Mouse (Mus musculus) heart, adult 2 months (tissue): ENCODE measurements around the gene Hdac9.

ENCODE experiments used
- CTCF ChIP-seq: fragments of 200-600 bp; IDR thresholded peaks from 2 replicates; pipeline ENCODE4 v1.8.1; 2022; ENCODE audit warnings: antibody characterized with exemption, mild to moderate bottlenecking, moderate library complexity
- EP300 ChIP-seq: fragments of 200-500 bp; IDR thresholded peaks from 2 replicates; pipeline ENCODE4 v1.6.1; 2011; ENCODE audit warnings: low read depth, low read length, control low read depth; ENCODE audit not compliant: insufficient read depth

DNA sequence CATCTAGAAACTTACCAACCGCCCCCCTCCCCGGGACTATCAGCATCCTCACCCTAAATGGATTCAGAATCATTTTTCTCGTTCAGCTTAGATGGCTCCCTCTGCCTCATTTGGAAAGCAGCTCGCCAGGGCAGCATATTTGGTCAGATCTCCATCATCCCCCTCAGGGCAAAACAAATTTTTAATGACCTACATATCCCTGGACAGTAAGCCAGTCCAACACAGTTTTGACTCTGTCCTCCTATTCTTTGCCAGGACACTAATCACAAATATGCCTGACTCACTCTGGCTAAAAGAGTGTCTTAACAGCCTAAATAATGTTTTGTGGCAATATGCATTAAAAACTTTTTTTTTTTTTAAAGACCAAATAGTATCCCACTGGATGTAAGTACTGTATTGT lies 738.0 kb downstream of the Hdac9 start:
- TF ChIP-seq EP300 (no peak), CTCF (no peak)
